8 mouse cellular contexts compared by ENCODE assay signal in genomic region chr11:117275999-117276398, GRCm38 (mm10).
A peak's percentile ranks its signal among the peaks of the same experiment; 100 is the strongest.
DNase-seq lines count a peak whose midpoint lies in the region; ATAC-seq and TF ChIP-seq lines count a peak whose summit lies in the region.

No protein-coding gene starts in this region.

- WGBS in thymus, adult 2 months: 93% methylated on average over 6 of the region's 6 CpGs

- H3K36me3 ChIP-seq in thymus, adult 2 months (ENCODE audit: control insufficient read depth, insufficient read depth, low read length): no peaks in the 10 kb centered on the region

- no peak overlapping the region for H3K4me3 ChIP-seq in thymus, adult 2 months (ENCODE audit: control insufficient read depth, insufficient read depth, low read length)

- no peaks in the 10 kb centered on the region for H3K27me3 ChIP-seq in thymus, adult 2 months (ENCODE audit: control insufficient read depth, insufficient read depth, low read length)

- peaks cover 59% of the 10 kb centered on the region for H3K4me1 ChIP-seq in thymus, adult 2 months (replicated peaks; ENCODE audit: control insufficient read depth, insufficient read depth, low read length)

- no peak for DNase-seq in thymus, adult 2 months
- DNase-seq in thymus, postnatal 25 days: no peak
- peak; percentile 72 for DNase-seq in gastrocnemius, postnatal 25 days
- DNase-seq in kidney, adult 18-20 months: peak; percentile 80
- peak; percentile 81 for DNase-seq in lung, postnatal 36 days
- DNase-seq in thymus, postnatal 4 days: no peak
- DNase-seq in layer of hippocampus, adult 9-11 months: no peak

- TF ChIP-seq CTCF in thymus, adult 2 months (IDR thresholded peaks at IDR 0.05; ENCODE audit: borderline replicate concordance, control insufficient read depth, extremely low read depth, insufficient read depth, low read length, poor library complexity): 0 out of 2 replicates have a peak, but pooled peaks have one; percentile 13

- ATAC-seq in erythroblast, adult 5-6 weeks (replicated peaks; ENCODE audit: low FRiP score, poor library complexity, severe bottlenecking): no peak

- no peak for TF ChIP-seq POLR2A in thymus, adult 2 months (IDR thresholded peaks at IDR 0.05; ENCODE audit: control insufficient read depth, extremely low read depth, insufficient read depth, low read length, poor library complexity)

- no peak overlapping the region for H3K27ac ChIP-seq in thymus, adult 2 months (ENCODE audit: control insufficient read depth, insufficient read depth, low read length)

Comparison
In these comparisons a context has a peak if more than half of its experiments do, and no peak if none do; other contexts are left out.
1. DNase-seq: peak in gastrocnemius, postnatal 25 days (single experiment), kidney, adult 18-20 months (single experiment) and lung, postnatal 36 days (single experiment); none in thymus, adult 2 months (single experiment), thymus, postnatal 25 days (single experiment), thymus, postnatal 4 days (single experiment) and layer of hippocampus, adult 9-11 months (single experiment).